Mouse (Mus musculus) neutrophil, adult 65 days (primary cell): ENCODE data around the gene Npm1. TPM values are rescaled to one million over a fixed set of nuclear protein-coding genes. Genes with fewer than 3 reads are reported as not detected.

ENCODE experiments used
- total RNA-seq: library from RNA; stranded (reverse); gene quantifications from 2 replicates; pipeline ENCODE4 v1.2.4, GENCODE M21; 2023

Npm1 gene
- total RNA-seq, result 149 and 175 TPM in 2 replicates

GRCm38 (mm10) chr11:33162998-33163506, at the start of gene Npm1:
TSS of gene Npm1 (minus strand) at chr11:33163206.

DNA sequence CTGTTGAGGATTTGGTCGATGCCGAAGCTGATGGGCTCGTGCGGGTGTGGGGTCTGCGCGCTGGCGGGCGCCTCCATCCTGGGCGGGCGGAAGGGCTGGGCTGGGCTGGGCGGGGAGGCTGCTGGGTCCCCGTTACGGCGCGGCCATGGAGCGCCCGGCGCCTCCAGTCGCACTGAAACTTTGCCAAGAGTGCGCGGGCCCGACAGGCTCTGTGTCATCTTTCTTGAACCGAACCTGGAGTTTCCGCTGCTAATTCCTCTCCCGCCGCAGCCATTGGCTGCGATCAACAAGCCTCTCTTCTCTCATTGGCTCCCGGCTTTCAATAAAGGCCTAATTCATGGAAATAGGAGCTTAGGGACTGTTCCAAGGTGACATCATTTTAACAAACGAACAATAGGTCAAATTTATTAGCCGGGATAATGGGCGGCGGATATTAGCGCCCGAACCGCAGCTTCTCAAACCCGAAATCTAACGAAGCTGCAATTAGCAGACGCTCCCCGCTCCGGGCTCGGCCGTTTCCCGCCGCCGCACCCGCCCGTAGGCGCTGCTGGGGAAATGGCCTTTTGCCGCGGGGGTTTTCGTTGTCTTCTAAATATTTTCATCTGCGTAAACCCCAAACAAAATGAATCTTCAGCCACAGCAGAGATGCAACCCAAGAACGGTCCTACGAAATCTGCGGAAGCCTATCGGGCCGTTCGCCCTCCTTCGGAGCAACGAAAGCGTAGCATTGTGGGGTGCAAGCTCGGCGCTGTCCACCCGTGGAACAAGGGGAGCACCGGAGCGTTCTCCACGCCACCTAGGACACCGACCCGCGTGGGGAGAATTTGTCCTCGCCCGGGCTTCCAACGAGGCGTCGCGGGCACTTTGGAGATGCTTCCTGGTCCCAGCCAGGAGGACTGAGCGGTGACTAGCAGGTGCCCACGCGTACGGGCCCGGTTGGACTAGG, 40.6 kb upstream of the Npm1 start, which contains the start of gene Tlx3:
Tlx3 (minus strand) TSS at position 207 of the 946 bp plus-strand sequence.

GRCm38 (mm10) chr11:33147171-33147571, 15.8 kb downstream of the Npm1 start, which contains the start of gene Fgf18:
TSS of gene Fgf18 (minus strand) at chr11:33147400.

Other genes with a start within 250 kb of the Npm1 start
- not detected in 2 replicates for gene Fgf18, start 15.8 kb downstream of the Npm1 start, total RNA-seq
- gene Tlx3, start 40.4 kb upstream of the Npm1 start, total RNA-seq, result not detected in 2 replicates
- gene Gm12117, start 113.5 kb upstream of the Npm1 start, total RNA-seq, result not detected in 2 replicates